Mouse (Mus musculus): ENCODE measurements around the gene Taz.
A peak's percentile ranks its signal among the peaks of the same experiment; 100 is the strongest.

Taz gene

DNA sequence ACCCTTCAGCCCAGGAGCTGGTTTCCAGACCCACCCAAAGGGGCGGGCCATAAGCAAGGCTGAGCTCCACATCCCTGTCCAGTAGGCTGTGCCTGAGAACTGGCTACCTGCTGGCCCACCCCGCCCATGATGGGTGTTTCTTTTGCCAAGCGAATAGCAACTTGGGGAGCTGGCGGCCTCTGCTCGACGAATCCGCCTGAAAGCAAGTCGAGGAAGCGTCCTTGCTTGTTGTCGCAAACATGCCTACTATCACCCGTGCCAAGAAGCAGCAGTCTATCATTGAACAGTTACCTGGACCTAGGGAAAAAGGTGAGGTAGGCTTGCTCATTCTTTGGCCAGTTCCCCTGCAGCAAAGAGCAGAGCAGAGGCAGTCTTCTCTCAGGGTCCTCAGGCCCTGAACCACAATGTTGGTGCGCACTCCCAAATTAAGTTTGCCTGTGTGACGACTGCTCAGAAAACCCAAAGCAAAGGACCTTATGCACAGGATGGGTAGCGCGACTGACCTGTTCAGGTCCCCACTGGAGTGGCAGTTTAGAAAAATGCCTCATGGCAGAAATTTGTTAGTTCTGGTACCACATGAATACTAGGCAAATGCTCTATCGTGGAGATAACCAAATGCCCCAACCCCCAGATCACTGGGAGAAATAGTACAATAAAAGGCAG is at the start of gene Taz, which contains the start of gene Dnase1l1:
Gene Taz, plus strand, starts transcription at position 181 of the 663 bp plus-strand sequence.
Gene Dnase1l1, minus strand, starts transcription at position 606 of the 663 bp plus-strand sequence.
- DNase-seq, result peak; percentile 89 to 96

DNA sequence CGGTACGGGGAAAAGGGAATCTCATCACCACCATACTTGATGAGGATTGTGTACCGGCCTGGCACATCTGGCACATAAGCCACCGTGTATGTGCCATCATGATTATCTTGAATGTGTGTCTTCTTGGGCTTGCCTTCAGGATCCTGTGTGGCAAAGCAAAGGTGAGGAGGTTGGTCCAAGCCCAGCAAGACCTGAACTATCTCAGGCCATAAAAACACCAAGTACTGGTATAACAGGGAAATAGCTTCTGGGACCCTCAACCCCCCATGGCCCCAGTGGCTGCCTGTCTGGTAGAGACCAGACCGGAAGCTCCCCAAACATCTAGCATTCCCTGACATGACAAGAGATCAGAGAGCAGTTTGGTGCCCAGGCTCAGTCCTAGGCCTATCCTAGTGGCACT is 48.5 kb upstream of the Taz start:
- no peak for DNase-seq

DNA sequence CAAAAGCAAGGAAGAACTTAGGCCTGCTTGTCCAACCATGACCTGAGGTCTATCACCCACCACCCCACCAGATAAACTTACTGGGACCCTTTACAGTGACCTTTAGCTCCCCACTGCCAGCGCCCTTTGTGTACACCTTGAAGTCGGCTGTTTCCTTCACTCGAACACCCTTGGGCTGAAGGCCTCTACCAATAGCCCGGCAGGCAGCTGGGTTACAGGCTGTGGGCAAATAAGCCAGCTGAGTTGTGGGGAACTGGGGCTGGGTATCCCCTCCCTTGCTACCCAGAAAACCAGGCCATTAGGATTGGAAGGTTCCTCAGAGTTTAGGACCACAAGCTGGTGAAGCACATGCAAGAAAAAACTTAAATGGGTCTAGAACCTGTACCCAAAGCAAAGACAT is 41.4 kb upstream of the Taz start:
- no peak for DNase-seq

DNA sequence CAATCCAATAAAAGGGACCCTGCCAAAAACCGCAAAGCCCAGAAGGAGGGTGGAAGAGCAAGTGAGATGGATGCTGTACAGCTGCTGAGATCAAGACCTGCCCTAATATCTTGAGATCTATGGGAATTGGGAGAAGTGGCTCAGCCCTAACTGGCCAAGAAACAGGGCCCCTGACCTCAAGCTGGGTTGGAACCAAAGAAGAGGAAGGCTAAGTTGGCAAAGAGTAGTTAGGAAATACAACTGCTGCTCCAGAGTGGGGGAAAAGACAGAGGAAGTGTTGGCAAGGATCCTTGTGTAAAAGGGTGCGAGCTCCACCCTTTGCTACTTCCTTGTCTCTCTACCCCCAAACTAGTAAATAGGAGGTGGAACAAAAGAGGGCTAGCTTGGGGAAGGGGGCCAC is 38.3 kb upstream of the Taz start:
- no peak for DNase-seq

DNA sequence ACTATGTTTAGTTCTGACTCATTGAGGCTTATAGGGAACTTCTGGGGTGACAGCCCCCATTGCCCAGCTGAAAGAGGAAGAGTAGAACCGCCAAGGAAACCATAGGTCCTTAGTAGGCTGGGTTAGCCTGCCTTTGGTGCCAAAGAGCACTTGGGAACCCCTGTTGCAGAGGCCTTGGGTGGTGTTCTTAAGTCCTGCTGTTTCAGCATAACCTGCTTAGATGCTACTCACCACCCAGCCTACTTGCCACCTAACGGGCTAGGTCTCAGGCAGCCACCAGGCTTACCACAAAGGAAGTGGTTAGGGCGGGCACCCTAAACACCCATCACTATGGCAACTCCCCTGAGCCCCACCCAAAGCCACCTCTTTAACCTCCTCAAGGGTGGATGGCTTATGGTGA is 37.9 kb upstream of the Taz start:
- DNase-seq, result no peak

DNA sequence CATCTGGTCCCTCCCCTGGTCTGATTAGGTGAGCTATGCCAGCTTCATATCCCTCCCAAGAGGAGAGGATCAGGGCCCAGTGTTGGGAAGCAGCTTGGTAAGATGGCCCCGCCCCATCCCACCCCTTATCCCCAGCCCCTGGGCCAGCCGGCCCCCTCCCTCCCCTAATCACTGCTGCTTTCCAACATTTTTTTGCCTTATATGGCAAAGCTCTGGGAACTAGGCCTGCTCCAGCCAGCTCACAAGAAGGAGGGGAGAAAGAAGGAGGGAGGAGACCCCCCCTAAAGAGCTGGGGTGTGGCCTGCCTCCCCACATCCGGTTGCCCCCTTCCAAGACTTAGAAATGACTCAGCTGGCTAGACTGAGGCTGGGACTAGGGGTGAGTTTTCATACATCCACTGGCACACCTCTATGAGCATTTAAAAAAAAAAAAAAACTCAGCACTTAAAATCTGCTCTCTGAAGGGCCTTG is 37.1 kb upstream of the Taz start:
- DNase-seq, result peak; percentile 40 to 71

DNA sequence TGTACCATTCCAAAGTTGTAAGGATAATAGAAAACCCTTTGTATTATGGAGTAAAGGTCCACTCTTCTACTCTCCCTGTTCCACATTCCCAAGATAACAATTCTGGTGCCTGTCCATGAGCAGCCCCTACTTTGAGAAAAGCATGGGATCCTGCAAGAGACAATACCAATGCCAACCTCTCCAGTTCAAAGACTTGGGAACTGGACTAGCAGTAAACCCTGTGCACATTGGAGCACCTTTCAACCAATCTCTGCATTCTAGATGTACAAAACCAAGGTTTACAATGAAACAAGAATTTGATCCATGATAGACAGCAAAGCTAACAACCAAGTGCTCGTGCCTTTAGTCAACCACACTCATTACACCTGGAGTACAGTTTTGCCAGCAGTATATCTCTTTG is 36.6 kb upstream of the Taz start:
- DNase-seq, result no peak

DNA sequence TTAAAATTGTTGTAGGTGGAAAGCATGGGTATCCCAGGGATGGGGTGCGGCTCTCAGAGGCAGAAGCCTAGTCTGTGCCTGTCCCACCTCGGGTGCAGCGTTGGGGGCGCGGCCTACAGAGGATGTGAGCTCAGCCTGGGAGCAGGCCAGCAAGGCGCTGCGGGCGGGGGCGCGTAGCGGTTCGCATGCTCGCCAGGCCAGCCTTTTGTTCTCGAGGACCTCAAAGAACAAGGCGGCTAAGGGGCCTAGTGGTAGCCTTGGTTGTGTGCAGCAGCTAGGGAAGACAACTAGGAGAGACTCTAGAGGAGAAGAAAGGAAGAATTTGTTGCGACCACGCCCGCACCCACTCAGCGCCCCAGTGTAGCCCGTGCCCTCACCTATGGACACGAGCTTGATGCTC is 36.0 kb upstream of the Taz start:
- peak; percentile 75 to 87 for DNase-seq

DNA sequence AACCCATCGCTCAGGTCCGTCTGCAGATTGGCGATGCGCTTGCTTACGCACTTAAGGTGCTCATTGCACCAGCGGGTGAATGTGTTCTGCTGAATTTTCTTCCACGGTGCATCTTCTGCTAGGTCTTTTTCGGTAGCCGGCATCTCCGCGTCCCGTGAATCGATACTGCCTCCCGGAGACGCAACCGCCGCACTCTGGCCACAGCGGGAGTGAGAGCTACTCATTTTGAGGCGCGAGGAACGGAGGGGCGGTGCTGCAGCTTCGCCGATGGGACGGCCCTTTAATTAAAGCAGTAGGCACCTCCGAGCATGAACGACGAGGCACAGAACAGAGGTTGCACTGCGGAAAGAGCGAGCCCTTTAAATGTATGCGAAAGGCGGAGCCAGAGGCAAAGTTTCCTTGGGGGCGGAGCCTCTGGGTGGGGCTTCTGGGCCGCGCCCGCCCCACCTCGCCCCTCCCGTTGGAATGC is 35.5 kb upstream of the Taz start:
- peak; percentile 89 to 94 for DNase-seq

DNA sequence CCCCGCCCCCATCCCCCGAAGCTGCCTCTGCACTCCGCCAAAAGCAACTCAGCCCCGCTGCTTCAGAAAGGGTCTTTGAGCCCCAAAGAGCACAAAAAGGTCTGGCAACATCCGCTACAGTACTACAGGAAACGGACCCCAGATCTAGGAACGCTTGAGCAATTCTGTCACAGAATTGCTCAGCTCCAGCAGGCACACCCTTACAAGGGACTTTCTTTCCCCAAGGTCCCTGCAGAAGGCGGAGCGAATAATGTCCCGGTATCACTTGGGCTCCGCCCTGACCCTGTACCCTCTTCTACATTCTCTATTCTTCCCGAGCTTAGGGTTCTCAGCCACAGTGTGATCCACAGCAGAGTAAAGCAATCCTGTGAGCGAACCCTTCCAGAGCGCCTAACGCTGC is 35.0 kb upstream of the Taz start:
- DNase-seq, result peak; percentile 22 to 51

DNA sequence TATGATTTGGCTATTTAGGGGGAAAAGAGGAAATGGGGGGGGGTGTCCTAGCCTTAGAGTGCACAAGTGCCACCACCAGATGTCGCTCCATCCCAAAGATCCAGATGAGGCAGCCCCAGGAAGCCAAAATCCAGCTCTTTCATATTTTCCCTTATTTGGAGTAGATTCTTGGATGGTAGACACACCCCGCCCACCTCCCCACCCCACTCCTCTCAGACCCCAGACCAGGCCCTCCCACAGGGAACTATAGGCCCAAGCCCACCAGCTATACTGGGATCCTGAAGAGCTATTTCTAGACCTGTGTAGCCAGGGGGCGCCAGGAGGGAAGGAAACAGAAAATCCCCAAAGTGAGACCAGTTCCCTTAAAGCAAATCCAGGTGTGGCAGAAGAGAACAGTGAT is 33.1 kb upstream of the Taz start:
- DNase-seq, result peak; percentile 65 to 83

DNA sequence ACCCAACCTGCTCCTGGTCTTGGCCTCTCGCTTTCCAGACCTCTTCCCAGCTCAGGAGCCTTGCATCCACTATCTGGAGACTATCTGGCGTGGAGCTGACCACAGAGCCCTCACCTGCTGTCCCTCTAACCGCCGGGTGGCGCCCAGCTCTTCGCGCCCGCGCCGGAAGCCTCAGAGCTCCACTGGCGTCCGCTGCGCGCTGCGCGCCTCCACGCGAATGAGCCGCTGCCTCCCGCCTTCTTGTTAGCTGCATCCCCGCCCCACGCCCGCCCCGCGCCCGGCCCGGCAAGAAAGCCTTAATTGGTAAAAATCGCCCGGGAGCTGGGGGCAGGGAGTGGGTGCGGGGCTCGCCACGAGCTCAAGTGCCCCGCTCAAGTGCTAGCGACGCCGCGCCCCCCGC is 32.1 kb upstream of the Taz start, which contains the start of gene Flna:
Gene Flna, minus strand, starts transcription at position 206 of the 400 bp plus-strand sequence.
- peak; percentile 73 to 83 for DNase-seq

DNA sequence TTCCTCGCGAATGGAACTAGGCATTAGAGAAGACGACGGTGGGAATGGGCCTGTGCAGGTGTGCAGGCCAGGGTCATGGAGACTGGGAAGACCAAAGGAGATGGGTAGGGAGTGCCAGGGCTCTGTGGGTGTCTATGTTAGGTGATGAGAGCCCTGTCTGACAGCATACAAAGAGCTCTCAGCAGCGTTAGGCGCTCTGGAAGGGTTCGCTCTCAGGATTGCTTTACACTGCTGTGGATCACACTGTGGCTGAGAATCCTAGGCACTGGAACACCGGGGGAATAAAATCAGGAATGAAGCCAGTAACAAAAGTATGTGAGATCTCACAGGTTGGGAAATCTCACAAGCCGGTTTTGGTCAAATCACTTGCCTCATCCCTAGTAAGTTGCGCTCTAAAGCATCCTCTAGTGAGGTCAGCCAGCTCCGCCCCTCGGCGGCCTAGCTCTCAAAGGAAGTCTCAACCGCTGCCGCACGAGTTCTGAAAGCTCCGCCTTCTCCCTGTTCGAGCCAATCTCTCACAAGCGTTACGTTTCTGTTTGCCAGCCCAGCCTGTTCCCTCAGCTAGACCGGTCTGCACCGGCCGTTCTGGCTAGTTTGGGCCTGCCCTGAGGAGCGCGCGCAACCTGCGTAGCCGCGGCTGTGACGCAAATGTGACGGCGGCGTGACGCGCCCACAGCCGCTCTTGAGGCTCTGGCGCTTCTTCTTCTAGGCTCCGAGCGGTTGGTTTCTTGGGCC is 27.4 kb upstream of the Taz start, which contains the start of gene Emd:
Gene Emd, plus strand, starts transcription at position 535 of the 735 bp plus-strand sequence.
- DNase-seq, result peak; percentile 92 to 97

DNA sequence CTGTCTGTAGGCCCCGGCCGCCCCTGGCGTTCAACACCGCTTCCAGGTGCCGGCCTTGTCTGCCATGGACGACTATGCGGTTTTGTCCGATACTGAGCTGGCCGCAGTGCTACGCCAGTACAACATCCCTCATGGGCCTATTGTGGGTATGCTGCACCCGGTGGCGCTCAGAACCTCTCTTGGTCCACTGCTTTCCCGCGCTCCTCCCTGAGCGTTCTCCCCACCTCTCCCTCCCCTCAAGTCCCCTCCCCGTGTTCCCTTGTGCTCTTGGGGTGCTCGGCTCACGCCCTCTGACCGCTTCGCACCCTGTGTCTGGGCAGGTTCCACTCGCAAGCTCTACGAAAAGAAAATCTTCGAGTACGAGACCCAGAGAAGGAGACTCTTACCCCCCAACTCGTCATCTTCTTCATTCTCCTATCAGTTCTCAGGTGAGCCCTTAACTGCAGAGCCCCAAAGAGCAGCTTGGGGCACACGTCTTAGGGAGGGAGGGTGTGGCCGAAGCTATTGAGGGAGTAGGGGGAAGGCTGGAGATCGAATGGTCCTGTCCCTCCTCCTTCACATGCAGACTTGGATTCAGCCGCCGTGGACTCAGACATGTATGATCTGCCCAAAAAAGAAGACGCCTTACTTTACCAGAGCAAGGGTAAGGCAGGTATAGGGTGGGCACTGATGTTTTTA is 26.7 kb upstream of the Taz start:
- no peak for DNase-seq

DNA sequence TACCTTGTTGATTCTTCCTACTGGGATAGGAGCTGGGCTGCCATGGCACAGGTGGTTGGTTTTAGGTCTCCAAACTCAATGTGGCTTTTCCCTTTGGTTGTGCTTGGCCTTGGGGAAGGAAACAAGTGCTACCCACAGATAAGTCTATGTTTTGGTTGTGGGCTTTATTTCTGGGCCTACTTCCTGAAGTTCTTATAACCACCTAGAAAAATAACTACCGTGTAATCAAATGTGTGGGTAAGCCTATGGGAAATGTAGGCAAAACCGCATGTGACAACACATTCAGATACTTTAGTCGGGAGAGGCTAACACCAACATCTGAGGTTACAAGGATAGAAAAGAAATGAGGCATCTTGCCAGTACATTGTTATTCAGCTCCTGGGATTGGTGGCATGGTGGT is 24.0 kb upstream of the Taz start:
- DNase-seq, result no peak

DNA sequence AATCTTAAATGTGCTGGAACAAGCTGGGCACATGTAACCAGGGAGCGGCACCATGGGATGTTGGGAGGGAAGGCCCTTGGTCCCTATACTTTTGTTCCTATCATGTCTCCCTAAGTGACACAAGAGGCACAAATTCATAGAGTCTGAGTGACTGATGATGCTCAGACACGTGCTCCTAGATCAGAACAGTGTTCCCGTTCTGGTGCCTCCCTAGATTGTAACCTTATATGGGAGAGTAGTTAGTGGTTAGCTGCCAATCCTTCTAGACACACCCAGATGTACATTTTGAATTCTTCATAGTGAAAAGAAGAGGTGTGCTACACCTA is 12.0 kb upstream of the Taz start:
- no peak for DNase-seq

DNA sequence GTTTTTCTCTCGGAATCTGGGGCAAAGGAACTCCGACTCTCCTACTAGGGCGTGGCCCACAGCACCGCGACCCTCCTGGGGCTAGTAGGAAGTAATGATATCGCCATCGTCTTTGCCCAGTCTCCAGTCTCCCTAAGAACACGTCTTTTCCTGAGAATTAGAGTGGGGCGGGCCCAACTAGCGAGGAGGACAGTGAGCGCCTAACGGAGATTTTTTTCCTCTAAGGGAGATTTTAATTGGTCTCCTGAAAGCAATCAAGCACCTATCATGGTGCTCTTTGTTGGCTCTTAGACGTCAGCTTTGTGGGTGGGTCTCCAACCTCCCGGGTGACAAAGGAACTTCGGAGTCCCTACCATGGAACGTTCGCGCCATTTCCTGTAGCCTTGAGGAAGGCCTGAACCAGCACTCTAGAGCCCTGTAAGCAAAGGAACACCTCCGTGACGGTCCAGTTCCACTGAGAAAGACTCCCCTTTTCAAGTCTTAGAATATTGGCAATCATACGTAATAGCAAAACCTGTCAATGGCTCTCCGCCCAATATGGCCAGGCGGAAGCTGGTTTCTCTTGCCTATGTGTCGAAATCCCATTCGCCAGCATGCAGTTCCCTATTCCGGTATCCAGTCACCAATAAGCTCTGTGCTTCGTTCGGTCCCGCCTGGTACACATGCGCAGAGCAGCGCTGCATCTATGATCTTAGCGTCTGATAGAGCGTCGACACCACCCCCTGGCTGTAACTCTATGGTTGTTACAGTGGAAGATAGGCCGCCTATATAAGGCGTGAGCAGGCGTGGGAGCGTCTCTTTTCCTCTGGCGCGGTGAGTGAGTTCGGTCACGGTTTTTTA is 11.4 kb upstream of the Taz start, which contains the start of gene Rpl10:
Gene Rpl10, plus strand, starts transcription at position 751 of the 840 bp plus-strand sequence.
- DNase-seq, result peak; percentile 91 to 97

DNA sequence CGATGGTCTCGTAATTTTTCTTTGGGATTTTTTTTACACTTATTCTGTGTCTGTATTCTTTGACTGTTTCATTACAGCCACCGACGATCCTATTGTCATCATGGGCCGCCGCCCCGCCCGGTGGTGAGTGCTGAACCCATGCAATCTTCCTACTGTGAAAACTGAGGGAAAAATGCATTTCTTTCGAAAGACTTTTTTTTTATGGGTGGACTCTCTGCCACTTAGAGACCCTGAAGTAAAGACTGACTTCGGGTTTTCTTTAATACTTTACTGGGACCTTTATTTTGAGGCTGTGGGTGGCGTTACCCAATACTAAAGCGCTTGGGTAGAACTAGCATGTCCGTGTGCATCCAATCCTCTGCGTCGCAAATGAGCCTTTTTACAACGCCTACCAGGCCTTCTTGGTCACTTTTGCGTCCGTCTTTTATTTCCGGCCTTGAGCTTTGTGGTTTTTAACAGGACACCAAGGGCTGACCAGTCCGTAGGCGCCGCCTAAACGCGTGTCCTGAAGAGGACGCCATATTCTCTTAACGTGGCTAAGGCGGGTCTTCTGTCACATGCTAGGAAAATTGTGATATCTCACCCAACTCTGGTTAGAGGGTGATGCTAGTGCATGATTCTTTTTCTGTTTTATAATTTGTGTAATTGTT is 10.7 kb upstream of the Taz start:
- DNase-seq, result peak; percentile 24 to 50

DNA sequence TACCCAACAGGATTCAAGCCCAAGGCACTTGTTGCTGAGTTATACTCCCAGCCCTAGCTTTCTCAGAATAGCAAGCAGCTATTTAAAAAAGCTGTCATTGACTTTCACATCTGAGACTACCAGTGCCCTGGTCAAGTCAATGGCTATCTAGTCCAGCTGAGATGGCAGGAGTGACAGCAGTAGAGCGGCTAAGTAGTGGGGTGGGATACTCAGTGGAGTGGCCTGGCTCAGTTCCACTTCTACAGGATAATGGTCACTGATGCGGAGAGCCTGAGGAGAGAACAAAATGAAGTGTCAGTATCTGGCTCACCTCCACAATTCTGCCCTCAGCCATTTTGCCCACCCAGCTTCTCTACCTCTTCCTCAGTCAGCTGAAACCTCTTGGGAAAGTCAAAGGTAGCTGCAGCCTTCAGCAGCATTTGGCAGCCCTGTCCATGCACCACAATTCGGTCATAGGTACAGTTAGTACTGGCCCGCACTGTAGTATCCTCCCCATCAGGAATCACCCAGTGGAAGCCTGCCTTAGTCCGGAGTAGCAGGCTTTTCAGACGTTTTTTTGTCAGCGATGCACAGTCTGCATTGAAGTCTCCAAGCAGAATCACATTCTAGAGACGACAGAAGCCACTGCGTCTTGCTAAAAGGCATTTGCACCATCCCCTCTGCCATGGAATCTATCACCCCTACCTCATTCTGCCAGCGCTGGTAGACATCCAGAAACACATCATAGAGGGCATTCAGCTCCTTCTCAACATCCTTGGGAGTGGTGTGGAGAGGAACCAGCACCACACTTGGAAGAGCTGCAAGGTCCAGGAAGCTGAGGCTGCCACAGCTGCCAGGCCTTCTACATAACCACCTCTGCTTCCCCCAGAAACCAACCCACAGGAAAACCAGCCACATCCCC is 8.0 kb upstream of the Taz start:
- DNase-seq, result no peak

DNA sequence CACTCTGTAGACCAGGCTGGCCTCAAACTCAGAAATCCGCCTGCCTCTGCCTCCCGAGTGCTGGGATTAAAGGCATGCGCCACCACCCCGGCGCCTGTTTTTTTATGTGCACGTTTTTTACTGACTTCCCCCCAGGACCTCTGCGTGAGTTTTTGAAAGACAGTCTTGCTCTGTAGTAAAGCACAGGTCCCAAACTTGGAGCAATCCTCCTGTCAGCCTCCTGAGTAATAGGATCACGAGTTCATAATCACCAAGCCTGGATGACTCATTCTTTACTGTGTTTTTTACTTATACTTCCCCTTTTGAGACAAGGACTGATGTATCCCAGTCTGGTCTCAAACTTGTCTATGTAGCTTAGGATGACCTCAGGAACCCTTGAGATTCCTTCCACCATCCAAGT is 3.8 kb upstream of the Taz start:
- no peak for DNase-seq
